Mouse (Mus musculus) bone marrow macrophage, adult 2 months (primary cell): ENCODE results near the gene Arhgap27.

ENCODE experiments used
- CTCF ChIP-seq: IDR thresholded peaks from 2 replicates; pipeline ENCODE4 v1.5.1; 2012; ENCODE audit warnings: low read depth, mild to moderate bottlenecking, low read length, moderate library complexity
- POLR2A ChIP-seq: IDR thresholded peaks from 2 replicates; pipeline ENCODE4 v1.6.1; 2012; ENCODE audit warnings: mild to moderate bottlenecking, low read depth, low read length, borderline replicate concordance

- TF ChIP-seq CTCF: no peak
- no peak for TF ChIP-seq POLR2A
Measured at GRCm38 (mm10) chr11:103346657-103347056, 16.8 kb downstream of the Arhgap27 start.
